Mouse (Mus musculus) ES-Bruce4 (cell line): ENCODE data around the gene Actr5.

Experiments
- CTCF ChIP-seq: IDR thresholded peaks from one replicate; pipeline ENCODE4 v1.8.1; 2011; ENCODE audit warnings: low read depth, low read length
- POLR2A ChIP-seq: IDR thresholded peaks from one replicate; pipeline ENCODE4 v1.8.1; 2011; ENCODE audit warnings: low read length; ENCODE audit not compliant: insufficient read depth

DNA sequence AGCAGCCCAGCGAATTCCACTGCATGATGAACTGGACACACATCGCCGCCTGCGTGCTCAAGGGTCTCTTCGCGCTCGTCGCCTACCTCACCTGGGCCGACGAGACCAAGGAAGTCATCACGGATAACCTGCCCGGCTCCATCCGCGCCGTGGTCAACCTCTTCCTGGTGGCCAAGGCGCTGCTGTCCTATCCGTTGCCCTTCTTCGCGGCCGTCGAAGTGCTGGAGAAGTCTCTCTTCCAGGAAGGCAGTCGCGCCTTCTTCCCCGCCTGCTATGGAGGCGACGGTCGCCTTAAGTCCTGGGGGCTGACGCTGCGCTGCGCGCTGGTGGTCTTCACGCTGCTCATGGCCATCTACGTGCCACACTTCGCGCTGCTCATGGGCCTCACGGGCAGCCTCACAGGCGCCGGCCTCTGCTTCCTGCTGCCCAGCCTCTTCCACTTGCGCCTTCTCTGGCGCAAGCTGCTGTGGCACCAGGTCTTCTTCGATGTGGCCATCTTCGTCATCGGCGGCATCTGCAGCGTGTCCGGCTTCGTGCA, 10.2 kb upstream of the Actr5 start:
- TF ChIP-seq CTCF (no peak), POLR2A (no peak)
